Mouse (Mus musculus): Measurements from ENCODE around the gene Stab1.
A peak's percentile ranks its signal among the peaks of the same experiment; 100 is the strongest.

Stab1 gene

GRCm38 (mm10) chr14:31165010-31165409, 3.4 kb downstream of the Stab1 start:
- DNase-seq (ENCODE audit: low spot score), result no peak

GRCm38 (mm10) chr14:31164067-31164466, 4.4 kb downstream of the Stab1 start:
- DNase-seq (ENCODE audit: low spot score), result no peak

- no peak for DNase-seq (ENCODE audit: low spot score)
Observed at GRCm38 (mm10) chr14:31161638-31162037, 6.8 kb downstream of the Stab1 start.

DNA sequence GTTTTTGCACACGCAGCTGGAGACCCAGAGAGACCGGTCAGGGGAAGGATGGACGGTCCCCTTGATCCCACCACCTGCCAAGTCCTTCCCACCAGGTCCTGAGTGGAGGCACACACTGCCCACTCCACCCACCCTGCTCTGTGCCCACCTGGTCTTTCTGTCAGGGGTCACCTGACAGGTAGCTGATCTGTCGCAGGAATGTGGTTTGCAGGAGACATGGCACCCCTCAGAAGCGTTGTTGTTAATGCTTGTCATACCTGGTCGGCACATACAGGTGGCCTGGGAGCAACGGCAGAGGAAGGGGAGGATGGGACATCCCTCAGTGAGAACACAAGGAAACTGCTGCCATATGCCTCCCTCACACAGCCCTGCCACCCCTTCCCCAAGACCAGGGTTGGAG, 7.2 kb downstream of the Stab1 start:
- DNase-seq (ENCODE audit: low spot score), result no peak

- DNase-seq (ENCODE audit: low spot score), result no peak
Observed at GRCm38 (mm10) chr14:31160196-31161150, 8.0 kb downstream of the Stab1 start.

- DNase-seq (ENCODE audit: low spot score), result no peak
Observed at GRCm38 (mm10) chr14:31145694-31146093, 22.7 kb downstream of the Stab1 start.

DNA sequence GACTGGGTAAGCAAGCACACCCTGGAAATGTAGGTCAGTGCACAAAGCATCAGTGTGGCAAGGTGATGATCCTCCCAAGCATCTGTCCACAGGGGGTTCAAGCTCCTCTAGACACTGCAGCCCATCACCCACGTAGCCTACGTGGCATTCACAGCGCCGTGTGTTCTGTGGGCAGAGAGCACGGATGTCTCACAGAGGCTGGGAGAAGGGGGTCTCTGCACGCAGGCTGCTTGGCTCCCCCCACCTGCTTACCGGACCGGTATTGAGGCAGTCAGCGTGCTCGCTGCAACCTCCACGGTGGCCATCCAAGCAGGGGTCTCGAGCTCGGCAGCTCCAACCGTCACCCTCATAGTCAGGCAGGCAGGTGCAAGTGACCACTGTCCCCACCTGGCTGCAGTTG, 27.4 kb downstream of the Stab1 start:
- DNase-seq (ENCODE audit: low spot score), result no peak

DNA sequence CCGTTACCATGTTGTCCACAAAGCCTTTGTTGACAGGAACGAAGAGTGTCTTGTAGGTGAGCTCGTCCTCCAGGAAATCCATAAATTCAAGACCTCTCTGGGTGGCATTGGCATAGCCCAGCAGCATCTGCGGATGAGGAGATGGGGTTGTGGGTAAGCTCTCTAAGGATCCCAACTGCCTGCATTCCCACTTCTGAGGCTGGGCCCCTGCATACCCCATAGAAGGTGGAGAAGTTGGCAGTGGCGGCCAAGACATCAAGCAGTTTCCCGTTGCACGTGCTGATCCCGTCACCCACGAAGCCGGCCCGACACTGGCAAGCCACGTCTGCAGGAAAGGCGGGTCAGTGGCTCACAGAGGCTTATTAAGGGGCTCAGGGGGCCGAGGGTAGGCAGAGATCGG, 28.3 kb downstream of the Stab1 start:
- no peak for DNase-seq (ENCODE audit: low spot score)

DNA sequence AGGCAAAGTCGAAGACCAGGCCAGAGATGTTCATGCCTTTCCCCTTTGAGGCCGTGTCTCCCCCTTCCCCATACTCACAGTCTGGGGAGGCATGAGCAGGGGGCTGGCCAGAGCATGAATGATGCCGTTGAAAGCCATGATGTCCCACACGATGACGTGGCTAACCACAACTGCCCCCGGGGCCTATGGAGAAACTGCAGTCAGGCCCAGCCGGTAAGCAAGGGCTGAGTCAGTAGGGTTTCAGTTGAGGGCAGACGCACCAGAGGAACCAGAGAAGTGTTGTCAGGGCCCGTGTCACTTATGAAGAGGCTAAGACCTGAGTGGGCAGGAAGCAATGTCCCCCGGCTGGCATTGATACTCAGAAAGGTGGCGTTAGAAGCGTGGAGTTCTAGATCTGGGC, 28.8 kb downstream of the Stab1 start:
- DNase-seq (ENCODE audit: low spot score), result no peak

DNA sequence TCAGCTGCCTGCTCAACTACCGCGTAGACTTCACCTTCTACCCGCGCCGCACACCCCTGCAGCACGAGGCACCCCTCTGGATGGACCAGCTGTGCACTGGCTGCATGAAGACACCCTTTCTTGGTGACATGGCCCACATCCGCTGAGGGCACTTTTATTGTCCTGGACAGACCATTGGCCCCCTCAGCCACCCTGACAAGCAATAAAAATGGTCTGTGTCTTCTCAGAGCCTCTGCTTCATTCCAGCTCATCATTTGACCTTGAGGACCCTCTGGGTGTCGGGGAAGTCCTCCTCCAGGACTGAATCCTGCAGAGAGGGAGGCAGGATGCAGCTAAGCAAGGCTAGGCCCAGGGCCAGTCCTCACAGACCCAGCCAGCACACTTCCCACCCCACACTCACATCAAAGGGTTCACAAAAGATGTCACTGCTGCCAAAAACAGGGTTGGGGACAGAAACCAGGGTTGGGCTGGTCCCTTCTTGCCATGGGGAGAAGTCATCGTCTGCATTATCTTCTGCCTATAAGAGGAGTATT, 29.5 kb downstream of the Stab1 start:
- peak; percentile 2 for DNase-seq (ENCODE audit: low spot score)

GRCm38 (mm10) chr14:31138219-31138896, 30.1 kb downstream of the Stab1 start:
- DNase-seq (ENCODE audit: low spot score), result peak; percentile 1

DNA sequence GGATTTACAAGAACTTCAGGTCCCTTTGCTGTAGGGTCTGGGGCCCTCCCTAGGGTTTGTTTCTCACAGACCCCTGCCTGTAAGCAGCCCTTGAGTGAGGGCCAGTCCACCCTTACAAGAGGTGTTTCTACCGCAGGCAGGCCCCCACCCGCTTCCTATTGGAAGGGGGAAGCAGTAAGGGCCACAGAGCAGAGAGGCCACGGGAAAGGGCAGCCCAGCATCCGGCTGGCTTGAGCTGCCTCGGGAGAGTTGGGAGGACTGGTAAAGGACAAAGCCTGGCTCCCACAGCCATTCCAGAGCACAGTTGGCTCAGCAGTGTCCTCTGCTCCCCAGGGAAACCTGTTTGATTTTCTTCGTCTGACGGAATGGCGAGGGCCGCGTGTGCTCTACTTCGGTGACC, 30.6 kb downstream of the Stab1 start:
- DNase-seq (ENCODE audit: low spot score), result peak; percentile 1

DNA sequence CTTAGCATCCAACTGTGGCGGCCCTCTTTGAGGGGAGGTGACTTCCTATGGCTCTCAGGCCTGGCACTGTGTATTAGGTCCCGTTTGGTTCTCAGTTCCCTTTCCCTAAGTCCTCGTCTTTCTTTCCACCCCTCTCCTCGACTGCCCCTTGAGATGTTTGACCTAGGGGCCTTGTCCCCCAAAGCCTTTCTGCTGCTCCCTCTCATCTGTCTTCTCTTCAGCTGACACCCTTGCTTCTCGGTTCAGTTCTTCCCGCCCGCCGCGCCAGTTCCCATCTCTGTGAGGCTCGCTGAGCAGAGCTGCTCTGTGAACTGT, 31.2 kb downstream of the Stab1 start:
- no peak for DNase-seq (ENCODE audit: low spot score)

DNA sequence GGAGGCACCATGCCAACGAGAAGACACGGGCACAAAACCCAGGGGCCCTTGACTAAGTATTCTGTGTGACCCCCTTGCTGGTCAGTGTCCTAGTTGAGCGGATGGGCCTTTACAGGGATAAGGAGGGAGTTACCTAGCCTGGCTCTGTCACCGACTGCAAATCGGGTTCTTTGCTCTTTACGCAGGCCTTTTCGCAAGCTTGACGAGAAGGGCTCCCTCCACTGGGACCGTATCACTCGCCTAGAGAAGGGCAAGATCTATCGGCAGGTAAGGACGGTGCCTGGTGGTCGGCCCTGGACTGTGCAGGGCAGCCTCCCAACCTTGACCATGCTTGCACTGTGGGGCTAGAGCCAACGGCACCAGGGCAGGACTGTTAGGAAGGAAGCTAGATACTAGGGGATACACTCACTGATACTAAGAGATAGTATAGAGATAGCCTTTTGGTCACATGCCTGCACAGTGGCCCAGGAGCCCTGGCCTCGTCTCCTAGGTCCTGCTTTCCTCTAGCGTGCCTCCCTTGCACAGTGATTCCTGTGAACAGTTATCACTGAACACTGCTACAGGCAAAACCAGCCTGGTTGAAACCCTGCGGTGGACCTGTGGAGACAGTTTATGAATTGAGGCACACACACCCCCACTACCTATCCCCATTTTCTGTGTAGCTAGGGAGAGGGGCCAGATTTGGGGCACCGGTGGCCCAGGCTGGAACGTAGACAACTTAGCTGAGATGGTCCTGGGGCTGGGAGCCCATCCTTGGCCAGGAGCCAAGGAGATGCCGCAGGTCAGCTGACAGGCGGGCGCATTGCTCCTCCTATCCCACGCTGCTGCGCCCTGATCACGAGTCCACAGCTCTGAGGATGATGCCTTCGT, 31.8 kb downstream of the Stab1 start:
- peak; percentile 1 for DNase-seq (ENCODE audit: low spot score)

DNA sequence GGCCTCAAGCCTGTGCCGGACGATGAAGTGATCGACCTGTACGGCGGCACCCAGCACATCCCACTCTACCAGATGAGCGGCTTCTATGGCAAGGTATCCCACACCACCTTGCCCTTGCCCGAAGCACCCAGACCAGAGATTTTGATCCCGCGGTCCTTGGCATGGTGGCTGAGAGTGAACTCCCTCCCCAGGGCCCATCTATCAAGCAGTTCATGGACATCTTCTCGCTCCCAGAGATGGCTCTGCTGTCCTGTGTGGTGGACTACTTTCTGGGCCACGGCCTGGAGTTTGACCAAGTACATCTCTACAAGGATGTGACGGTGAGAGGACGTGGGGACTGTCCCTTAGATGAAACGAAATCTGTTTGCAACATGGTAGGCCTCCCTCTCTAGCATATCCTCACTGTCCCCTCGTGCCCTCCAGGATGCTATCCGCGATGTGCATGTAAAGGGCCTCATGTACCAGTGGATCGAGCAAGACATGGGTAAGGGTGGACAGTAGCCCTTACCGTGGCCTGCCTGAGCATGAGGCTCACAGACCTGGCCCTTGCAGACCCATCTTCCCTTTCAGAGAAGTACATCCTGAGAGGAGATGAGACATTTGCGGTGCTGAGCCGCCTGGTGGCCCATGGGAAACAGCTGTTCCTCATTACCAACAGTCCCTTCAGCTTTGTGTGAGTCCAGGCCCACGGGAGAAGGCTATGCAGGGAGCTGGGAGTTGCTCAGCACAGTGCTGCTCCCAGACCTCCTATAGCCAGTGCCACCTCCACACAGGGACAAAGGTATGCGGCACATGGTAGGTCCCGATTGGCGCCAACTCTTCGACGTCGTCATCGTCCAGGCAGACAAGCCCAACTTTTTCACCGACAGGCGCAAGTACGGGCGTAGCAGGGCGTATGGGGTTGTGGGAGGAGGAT, 32.7 kb downstream of the Stab1 start:
- DNase-seq (ENCODE audit: low spot score), result no peak

GRCm38 (mm10) chr14:31134015-31135000, 34.1 kb downstream of the Stab1 start:
- no peak for DNase-seq (ENCODE audit: low spot score)

- no peak for DNase-seq (ENCODE audit: low spot score)
Observed at GRCm38 (mm10) chr14:31133023-31133665, 35.3 kb downstream of the Stab1 start.

DNA sequence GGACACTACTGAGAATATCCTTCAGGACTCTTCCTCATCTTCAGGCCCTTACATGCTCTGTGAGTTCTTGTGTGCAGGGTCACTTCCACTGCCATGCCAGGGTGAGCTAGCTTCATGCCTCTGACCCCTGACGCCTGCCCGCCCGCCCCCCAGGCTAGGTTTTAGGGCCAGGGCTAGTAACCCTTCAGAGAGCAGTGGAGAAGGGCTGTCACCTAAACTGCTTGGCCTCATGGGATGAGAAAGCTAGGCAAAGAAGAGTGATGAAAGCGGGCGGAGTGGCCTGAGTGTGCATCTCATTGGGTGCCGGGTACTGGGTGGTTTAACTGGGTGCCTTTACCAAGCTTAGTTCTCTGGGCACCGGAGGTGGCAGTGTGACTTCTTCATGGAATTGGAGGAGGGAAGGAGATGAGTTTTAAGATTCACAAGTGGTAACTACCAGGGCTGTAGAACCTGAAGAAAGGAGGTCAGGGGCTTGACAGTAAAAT, 35.9 kb downstream of the Stab1 start:
- no peak for DNase-seq (ENCODE audit: low spot score)

- no peak for DNase-seq (ENCODE audit: low spot score)
Observed at GRCm38 (mm10) chr14:31132031-31132430, 36.4 kb downstream of the Stab1 start.

Measured in ovary, adult 18-20 months (tissue).